Mouse (Mus musculus): ENCODE data around the gene Efcab7.

DNA sequence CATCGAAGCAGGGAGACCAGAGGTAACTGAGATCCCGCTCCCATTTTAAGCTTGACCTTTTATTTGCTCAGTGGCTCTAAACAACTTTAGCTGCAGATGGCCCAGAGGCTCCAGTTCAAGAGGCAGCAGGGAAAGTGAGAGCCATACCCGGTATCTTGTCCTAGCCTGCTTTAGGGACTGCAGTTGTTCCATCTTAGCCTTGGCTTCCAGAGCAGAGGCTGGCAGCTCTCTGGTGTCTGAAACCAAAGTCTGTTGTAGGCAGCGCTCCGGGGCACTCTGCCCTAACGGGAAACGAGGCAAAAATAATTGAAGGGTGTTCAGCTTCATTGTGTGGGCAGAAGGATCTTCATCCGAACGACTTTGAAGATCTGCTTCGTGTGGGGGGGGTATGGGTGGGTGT, 126.4 kb downstream of the Efcab7 start:
- TF ChIP-seq POLR2A (IDR thresholded peaks at IDR 0.05; ENCODE audit: insufficient read depth, low read depth, low read length) (no peak), CTCF (IDR thresholded peaks at IDR 0.05) (no peak), EP300 (IDR thresholded peaks at IDR 0.05; ENCODE audit: insufficient read depth, low read depth, low read length) (no peak)

Measured in heart, adult 2 months (tissue).